Comparison of ENCODE assay signal across 9 mouse cellular contexts in genomic region chr1:171074283-171074682, GRCm38 (mm10). TPM values are rescaled to one million over a fixed set of nuclear protein-coding genes. Genes with fewer than 3 reads are reported as not detected.
A peak's percentile ranks its signal among the peaks of the same experiment; 100 is the strongest.
DNase-seq lines count a peak whose midpoint lies in the region; ATAC-seq lines count a peak whose summit lies in the region.
"Not testable (repeated sequence)": the region's sequence is repeated elsewhere in the genome, so short reads cannot be mapped to it uniquely, and the experiment has no call there.
"Had no signal": no experiment of that assay in that cellular context is flagged by ENCODE, and none has a peak within 500 bp of the region (broad histone marks: within the 10 kb centered on the region; RNA-seq: fewer than 3 reads in every experiment).

No protein-coding gene starts in this region.

- peaks cover 30% of the 10 kb centered on the region for H3K27me3 ChIP-seq in embryonic facial prominence, embryonic 15.5 days
- H3K27me3 ChIP-seq in heart, embryonic 12.5 days (replicated peaks): peaks cover 36% of the 10 kb centered on the region
- H3K27me3 ChIP-seq in kidney, embryonic 15.5 days: peaks cover 41% of the 10 kb centered on the region
- H3K27me3 ChIP-seq in liver, embryonic 16.5 days (ENCODE audit: control insufficient read depth, insufficient read depth, low read depth, low read length): peaks cover 36% of the 10 kb centered on the region
- H3K27me3 ChIP-seq in midbrain, embryonic 11.5 days (ENCODE audit: control insufficient read depth, insufficient read depth, low read length): peaks cover 31% of the 10 kb centered on the region
- not testable (repeated sequence) for H3K27me3 ChIP-seq in splenic B cell, adult 2 months (ENCODE audit: control insufficient read depth, insufficient read depth, low read length, poor library complexity, severe bottlenecking)

- H3K4me1 ChIP-seq in embryonic facial prominence, embryonic 15.5 days; heart, embryonic 12.5 days (replicated peaks); kidney, embryonic 15.5 days; liver, embryonic 16.5 days (ENCODE audit: control insufficient read depth, low read depth, low read length); midbrain, embryonic 11.5 days (ENCODE audit: control insufficient read depth, insufficient read depth, low read length): not testable (repeated sequence)

- ATAC-seq in embryonic facial prominence, embryonic 15.5 days (ENCODE audit: insufficient number of reproducible peaks, low FRiP score, low TSS enrichment, low read depth): 0 out of 2 replicates have a peak, but pooled peaks have one; percentile 5
- ATAC-seq in heart, embryonic 12.5 days (ENCODE audit: insufficient number of reproducible peaks, low FRiP score): peak; percentile 3; the same call in 1 of the 2 replicates
- peak; percentile 20 for ATAC-seq in kidney, embryonic 15.5 days (replicated peaks; ENCODE audit: low FRiP score)
- peak; percentile 65 for ATAC-seq in liver, embryonic 16.5 days (ENCODE audit: low read depth)
- peak; percentile 14; the same call in 1 of the 2 replicates for ATAC-seq in midbrain, embryonic 11.5 days (ENCODE audit: low FRiP score)

- not testable (repeated sequence) for H3K4me2 ChIP-seq in embryonic facial prominence, embryonic 15.5 days (replicated peaks); heart, embryonic 12.5 days; kidney, embryonic 15.5 days; liver, embryonic 16.5 days (ENCODE audit: low read depth, low read length); midbrain, embryonic 11.5 days

- WGBS in embryonic facial prominence, embryonic 15.5 days: 22% methylated on average over 6 of the region's 10 CpGs
- WGBS in heart, embryonic 12.5 days: 14% methylated on average over 6 of the region's 10 CpGs
- 12% methylated on average over 7 of the region's 10 CpGs for WGBS in kidney, embryonic 15.5 days
- 18% methylated on average over 4 of the region's 10 CpGs for WGBS in liver, embryonic 16.5 days (ENCODE audit: insufficient replicate concordance)
- WGBS in midbrain, embryonic 11.5 days: 17% methylated on average over 4 of the region's 10 CpGs

- H3K4me3 ChIP-seq in embryonic facial prominence, embryonic 15.5 days (replicated peaks); heart, embryonic 12.5 days; kidney, embryonic 15.5 days (replicated peaks); liver, embryonic 16.5 days (ENCODE audit: low read depth, low read length); midbrain, embryonic 11.5 days (ENCODE audit: low read depth, low read length): not testable (repeated sequence)

- H3K36me3 ChIP-seq in embryonic facial prominence, embryonic 15.5 days; heart, embryonic 12.5 days; kidney, embryonic 15.5 days; liver, embryonic 16.5 days (ENCODE audit: control insufficient read depth, insufficient read depth); midbrain, embryonic 11.5 days (ENCODE audit: control insufficient read depth, insufficient read depth, low read length); splenic B cell, adult 2 months (ENCODE audit: control insufficient read depth, insufficient read depth, low read length, poor library complexity, severe bottlenecking): not testable (repeated sequence)

- not testable (repeated sequence) for H3K9ac ChIP-seq in embryonic facial prominence, embryonic 15.5 days; heart, embryonic 12.5 days; kidney, embryonic 15.5 days; liver, embryonic 16.5 days (ENCODE audit: low read depth, low read length); midbrain, embryonic 11.5 days (ENCODE audit: low read length)

- H3K27ac ChIP-seq in embryonic facial prominence, embryonic 15.5 days (replicated peaks); heart, embryonic 12.5 days (ENCODE audit: poor library complexity, severe bottlenecking); kidney, embryonic 15.5 days; liver, embryonic 16.5 days (ENCODE audit: low read length); midbrain, embryonic 11.5 days (ENCODE audit: low read depth, low read length): not testable (repeated sequence)

- peak; percentile 75 for DNase-seq in 3T3-L1 (ENCODE audit: low read depth, low spot score)
- DNase-seq in brain, adult 2 months (ENCODE audit: low read depth, low spot score): peak; percentile 19
- DNase-seq in midbrain, embryonic 11.5 days (ENCODE audit: low spot score, missing footprints): peak; percentile 95
- peak; percentile 29 for DNase-seq in splenic B cell, adult 2 months (ENCODE audit: low read depth, low spot score)

- H3K9me3 ChIP-seq in embryonic facial prominence, embryonic 15.5 days (replicated peaks); heart, embryonic 12.5 days (replicated peaks); kidney, embryonic 15.5 days (replicated peaks); liver, embryonic 16.5 days (replicated peaks; ENCODE audit: control insufficient read depth, low read length); midbrain, embryonic 11.5 days (ENCODE audit: control insufficient read depth, low read length): not testable (repeated sequence)

RNA-seq across cellular contexts. Expression of gene Fcgr3, which starts 9.5 kb away (rescaled TPM):
- polyA plus RNA-seq in embryonic facial prominence, embryonic 15.5 days (2015; fragmentation: Nextera tagmentation; extraction: Ambion mirVana): 25.6 and 26.1 TPM in 2 replicates
- polyA plus RNA-seq in heart, embryonic 12.5 days (2016; fragmentation: Nextera tagmentation; extraction: Ambion mirVana): 3.8 and 4.5 TPM in 2 replicates
- 7.8 and 10.5 TPM in 2 replicates for polyA plus RNA-seq in kidney, embryonic 15.5 days (2015; fragmentation: Nextera tagmentation; extraction: Ambion mirVana)
- 28.6 and 30.3 TPM in 2 replicates for polyA plus RNA-seq in liver, embryonic 16.5 days (2015; fragmentation: Nextera tagmentation; extraction: Ambion mirVana)
- polyA plus RNA-seq in midbrain, embryonic 11.5 days (2014; fragmentation: Nextera tagmentation; extraction: Ambion mirVana): 8.5 and 8.6 TPM in 2 replicates
- polyA plus RNA-seq: C2C12 had no signal

RNA-seq across cellular contexts. Expression of gene Cfap126, which starts 39.4 kb away (rescaled TPM):
- polyA plus RNA-seq in embryonic facial prominence, embryonic 15.5 days (2015; fragmentation: Nextera tagmentation; extraction: Ambion mirVana): 14.2 and 28.6 TPM in 2 replicates
- 2.9 and 3.5 TPM in 2 replicates for polyA plus RNA-seq in heart, embryonic 12.5 days (2016; fragmentation: Nextera tagmentation; extraction: Ambion mirVana)
- 2.0 and 2.1 TPM in 2 replicates for polyA plus RNA-seq in kidney, embryonic 15.5 days (2015; fragmentation: Nextera tagmentation; extraction: Ambion mirVana)
- 1.8 and 2.1 TPM in 2 replicates for polyA plus RNA-seq in liver, embryonic 16.5 days (2015; fragmentation: Nextera tagmentation; extraction: Ambion mirVana)
- polyA plus RNA-seq in midbrain, embryonic 11.5 days (2014; fragmentation: Nextera tagmentation; extraction: Ambion mirVana): 1.7 and 2.4 TPM in 2 replicates

RNA-seq across cellular contexts. Expression of gene Fcgr4, which starts 55.6 kb away (rescaled TPM):
- 0.53 and 1.8 TPM in 2 replicates for polyA plus RNA-seq in embryonic facial prominence, embryonic 15.5 days (2015; fragmentation: Nextera tagmentation; extraction: Ambion mirVana)
- polyA plus RNA-seq in heart, embryonic 12.5 days (2016; fragmentation: Nextera tagmentation; extraction: Ambion mirVana): 0.14 and 0.24 TPM in 2 replicates
- 1.2 and 1.3 TPM in 2 replicates for polyA plus RNA-seq in kidney, embryonic 15.5 days (2015; fragmentation: Nextera tagmentation; extraction: Ambion mirVana)
- polyA plus RNA-seq in liver, embryonic 16.5 days (2015; fragmentation: Nextera tagmentation; extraction: Ambion mirVana): 4.1 and 4.3 TPM in 2 replicates
- 0.18 and 0.55 TPM in 2 replicates for polyA plus RNA-seq in midbrain, embryonic 11.5 days (2014; fragmentation: Nextera tagmentation; extraction: Ambion mirVana)

Comparison
In these comparisons a context has a peak if more than half of its experiments do, and no peak if none do; other contexts are left out.
1. DNase-seq: peak in every context shown above with its lines; median percentile 95 in midbrain, embryonic 11.5 days; 75 in 3T3-L1; 29 in splenic B cell, adult 2 months; 19 in brain, adult 2 months.
2. ATAC-seq: peak in every context shown above with its lines; median percentile 65 in liver, embryonic 16.5 days; 20 in kidney, embryonic 15.5 days; 14 in midbrain, embryonic 11.5 days; 5 in embryonic facial prominence, embryonic 15.5 days; 3 in heart, embryonic 12.5 days.